Comparison of ENCODE assay signal across 8 mouse cellular contexts in the genomic region with DNA sequence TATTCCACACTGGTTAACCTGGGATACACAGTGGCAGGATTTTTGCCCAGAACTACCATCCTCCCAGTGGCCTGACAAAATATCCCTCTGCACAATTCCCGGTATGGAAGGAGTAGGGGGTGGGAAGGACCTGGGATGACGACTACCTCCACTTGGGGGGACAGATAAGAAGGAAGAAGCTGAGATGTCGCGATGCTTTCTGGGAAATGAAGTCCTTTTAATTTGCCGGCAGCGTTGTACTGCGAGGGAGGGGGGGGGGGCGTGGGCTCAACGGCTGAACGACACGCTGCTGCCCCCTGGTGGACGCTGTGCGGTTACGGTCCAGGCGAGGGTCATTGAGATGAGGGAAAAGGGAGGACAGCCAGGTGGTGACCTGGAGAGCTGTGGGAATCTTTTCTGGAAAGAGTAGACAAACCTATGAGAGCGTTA. TPM values are rescaled to one million over a fixed set of nuclear protein-coding genes. Genes with fewer than 3 reads are reported as not detected.
A peak's percentile ranks its signal among the peaks of the same experiment; 100 is the strongest.
DNase-seq lines count a peak whose midpoint lies in the region; ATAC-seq and TF ChIP-seq lines count a peak whose summit lies in the region.

No protein-coding gene starts in this region.

- H3K4me3 ChIP-seq in intestine, embryonic 15.5 days (replicated peaks): no peak overlapping the region
- peak overlapping the region; percentile 24 for H3K4me3 ChIP-seq in limb, embryonic 13.5 days
- no peak overlapping the region for H3K4me3 ChIP-seq in midbrain, embryonic 14.5 days (replicated peaks; ENCODE audit: low read depth, low read length)
- H3K4me3 ChIP-seq in spleen, adult 2 months (ENCODE audit: extremely low read depth, insufficient read depth, insufficient read length): peak overlapping the region; percentile 3; the same call in 1 of the 2 replicates

- no peak for TF ChIP-seq POLR2A in spleen, adult 2 months (IDR thresholded peaks at IDR 0.05; ENCODE audit: low read depth, low read length)

- WGBS in intestine, embryonic 15.5 days: under 1% methylated on average over 16 of the region's 16 CpGs
- 1% methylated on average over 15 of the region's 16 CpGs for WGBS in limb, embryonic 13.5 days
- 1% methylated on average over 16 of the region's 16 CpGs for WGBS in midbrain, embryonic 14.5 days
- WGBS in spleen, adult 2 months: 3% methylated on average over 15 of the region's 16 CpGs

- peak; percentile 84 for DNase-seq in 3T3-L1 (ENCODE audit: low read depth, low spot score)
- DNase-seq in T-cell, adult 2 months (ENCODE audit: low spot score): peak; percentile 56
- peak; percentile 83 to 87 for DNase-seq in cerebellum, postnatal 36 days
- peak; percentile 79 for DNase-seq in gastrocnemius, postnatal 14 days
- peak; percentile 96 for DNase-seq in midbrain, embryonic 14.5 days
- DNase-seq in spleen, adult 2 months (ENCODE audit: low read depth in 1 of 2, low spot score in 2 of 2): peak; percentile 67 to 69

- no peaks in the 10 kb centered on the region for H3K27me3 ChIP-seq in intestine, embryonic 15.5 days (replicated peaks)
- H3K27me3 ChIP-seq in limb, embryonic 13.5 days: no peaks in the 10 kb centered on the region
- H3K27me3 ChIP-seq in midbrain, embryonic 14.5 days (ENCODE audit: control insufficient read depth, insufficient read depth, low read length): no peaks in the 10 kb centered on the region
- H3K27me3 ChIP-seq in spleen, adult 2 months (ENCODE audit: control insufficient read depth, insufficient read depth, low read length): no peaks in the 10 kb centered on the region

- peak overlapping the region; percentile 48 for H3K4me2 ChIP-seq in intestine, embryonic 15.5 days (replicated peaks)
- peak overlapping the region; percentile 60 for H3K4me2 ChIP-seq in limb, embryonic 13.5 days (replicated peaks)
- H3K4me2 ChIP-seq in midbrain, embryonic 14.5 days (ENCODE audit: low read length): peak overlapping the region; percentile 39

- intact Hi-C loops in gastrocnemius, postnatal 14 days (cut with DNase I; ENCODE audit: low total_unique reads): no loop called here

- H3K36me3 ChIP-seq in intestine, embryonic 15.5 days: no peaks in the 10 kb centered on the region
- H3K36me3 ChIP-seq in limb, embryonic 13.5 days: no peaks in the 10 kb centered on the region
- H3K36me3 ChIP-seq in midbrain, embryonic 14.5 days (ENCODE audit: control insufficient read depth, insufficient read depth, low read length): no peaks in the 10 kb centered on the region
- no peaks in the 10 kb centered on the region for H3K36me3 ChIP-seq in spleen, adult 2 months (ENCODE audit: control insufficient read depth, insufficient read depth, low read length)

- no peak overlapping the region for H3K27ac ChIP-seq in intestine, embryonic 15.5 days
- H3K27ac ChIP-seq in limb, embryonic 13.5 days: no peak overlapping the region
- peak overlapping the region; percentile 20; the same call in 1 of the 2 replicates for H3K27ac ChIP-seq in midbrain, embryonic 14.5 days (replicated peaks; ENCODE audit: low read depth, low read length)
- no peak overlapping the region for H3K27ac ChIP-seq in spleen, adult 2 months (ENCODE audit: insufficient read depth, low read length)

- H3K9ac ChIP-seq in intestine, embryonic 15.5 days: no peak overlapping the region
- H3K9ac ChIP-seq in limb, embryonic 13.5 days: peak overlapping the region; percentile 19; the same call in 1 of the 2 replicates
- no peak overlapping the region; the same call in 1 of the 2 replicates for H3K9ac ChIP-seq in midbrain, embryonic 14.5 days (replicated peaks; ENCODE audit: low read length)

- peaks cover 4% of the 10 kb centered on the region; the same call in 1 of the 2 replicates for H3K4me1 ChIP-seq in intestine, embryonic 15.5 days (replicated peaks)
- peaks cover 4% of the 10 kb centered on the region; the same call in 1 of the 2 replicates for H3K4me1 ChIP-seq in limb, embryonic 13.5 days
- peaks cover 7% of the 10 kb centered on the region; the same call in 1 of the 2 replicates for H3K4me1 ChIP-seq in midbrain, embryonic 14.5 days (ENCODE audit: control insufficient read depth, insufficient read depth, low read length)
- H3K4me1 ChIP-seq in spleen, adult 2 months (ENCODE audit: control insufficient read depth, insufficient read depth, insufficient read length): peaks cover 5% of the 10 kb centered on the region; the same call in 1 of the 2 replicates

- peak; percentile 90 for TF ChIP-seq CTCF in spleen, adult 2 months (IDR thresholded peaks at IDR 0.05; ENCODE audit: extremely low read depth, insufficient read depth, insufficient read length, insufficient replicate concordance)

- ATAC-seq in intestine, embryonic 15.5 days: peak; percentile 49
- peak; percentile 55; the same call in 1 of the 2 replicates for ATAC-seq in limb, embryonic 13.5 days (ENCODE audit: low FRiP score, low read depth)
- peak; percentile 81 for ATAC-seq in midbrain, embryonic 14.5 days (ENCODE audit: low FRiP score, low TSS enrichment)

- H3K9me3 ChIP-seq in intestine, embryonic 15.5 days: no peaks in the 10 kb centered on the region
- no peaks in the 10 kb centered on the region for H3K9me3 ChIP-seq in limb, embryonic 13.5 days
- H3K9me3 ChIP-seq in midbrain, embryonic 14.5 days (ENCODE audit: control insufficient read depth, low read length): no peaks in the 10 kb centered on the region

RNA-seq across cellular contexts. Expression of a gene that starts 15.0 kb away (rescaled TPM):
- total RNA-seq in gastrocnemius, postnatal 14 days (2021): 10 to 100 TPM; 56.0 to 61.2 TPM
- 115 and 116 TPM in 2 replicates for polyA plus RNA-seq in intestine, embryonic 15.5 days (2015; fragmentation: Nextera tagmentation; extraction: Ambion mirVana)
- 171 and 184 TPM in 2 replicates for polyA plus RNA-seq in limb, embryonic 13.5 days (2015; fragmentation: Nextera tagmentation; extraction: Ambion mirVana)
- polyA plus RNA-seq in midbrain, embryonic 14.5 days (2014; fragmentation: Nextera tagmentation; extraction: Ambion mirVana): 176 and 240 TPM in 2 replicates
- 51.5 and 60.8 TPM in 2 replicates for polyA plus RNA-seq in spleen, adult 2 months (2012; rRNA removed)

RNA-seq across cellular contexts. Expression of a gene that starts 15.3 kb away (rescaled TPM):
- total RNA-seq in gastrocnemius, postnatal 14 days (2021): 10 to 100 TPM; 26.8 to 37.2 TPM
- polyA plus RNA-seq in intestine, embryonic 15.5 days (2015; fragmentation: Nextera tagmentation; extraction: Ambion mirVana): 136 and 148 TPM in 2 replicates
- 219 and 220 TPM in 2 replicates for polyA plus RNA-seq in limb, embryonic 13.5 days (2015; fragmentation: Nextera tagmentation; extraction: Ambion mirVana)
- 337 and 360 TPM in 2 replicates for polyA plus RNA-seq in midbrain, embryonic 14.5 days (2014; fragmentation: Nextera tagmentation; extraction: Ambion mirVana)
- 21.5 and 24.6 TPM in 2 replicates for polyA plus RNA-seq in spleen, adult 2 months (2012; rRNA removed)

RNA-seq across cellular contexts. Expression of a gene that starts 18.1 kb away (rescaled TPM):
- 100 to 1,000 TPM; 275 to 320 TPM for total RNA-seq in gastrocnemius, postnatal 14 days (2021)
- polyA plus RNA-seq in intestine, embryonic 15.5 days (2015; fragmentation: Nextera tagmentation; extraction: Ambion mirVana): 83.7 and 101 TPM in 2 replicates
- polyA plus RNA-seq in limb, embryonic 13.5 days (2015; fragmentation: Nextera tagmentation; extraction: Ambion mirVana): 94.9 and 100 TPM in 2 replicates
- 53.0 and 70.5 TPM in 2 replicates for polyA plus RNA-seq in midbrain, embryonic 14.5 days (2014; fragmentation: Nextera tagmentation; extraction: Ambion mirVana)
- 414 and 469 TPM in 2 replicates for polyA plus RNA-seq in spleen, adult 2 months (2012; rRNA removed)

RNA-seq across cellular contexts. Expression of a gene that starts 18.8 kb away (rescaled TPM):
- under 1 TPM in 1 of 2 experiments, not detected in 1; 0.33 TPM for total RNA-seq in gastrocnemius, postnatal 14 days (2021)
- not detected in 2 replicates for polyA plus RNA-seq in intestine, embryonic 15.5 days (2015; fragmentation: Nextera tagmentation; extraction: Ambion mirVana)
- polyA plus RNA-seq in limb, embryonic 13.5 days (2015; fragmentation: Nextera tagmentation; extraction: Ambion mirVana): 0.28 TPM in 1 of 2 replicates, not detected in the other
- not detected in 2 replicates for polyA plus RNA-seq in midbrain, embryonic 14.5 days (2014; fragmentation: Nextera tagmentation; extraction: Ambion mirVana)
- 0.13 TPM in 1 of 2 replicates, not detected in the other for polyA plus RNA-seq in spleen, adult 2 months (2012; rRNA removed)

RNA-seq across cellular contexts. Expression of a gene that starts 32.8 kb away (rescaled TPM):
- total RNA-seq in gastrocnemius, postnatal 14 days (2021): 100 to 1,000 TPM; 827 to 966 TPM
- 30.7 and 34.3 TPM in 2 replicates for polyA plus RNA-seq in intestine, embryonic 15.5 days (2015; fragmentation: Nextera tagmentation; extraction: Ambion mirVana)
- polyA plus RNA-seq in limb, embryonic 13.5 days (2015; fragmentation: Nextera tagmentation; extraction: Ambion mirVana): 1.8 and 2.4 TPM in 2 replicates
- polyA plus RNA-seq in midbrain, embryonic 14.5 days (2014; fragmentation: Nextera tagmentation; extraction: Ambion mirVana): 5.5 TPM in 2 replicates
- polyA plus RNA-seq in spleen, adult 2 months (2012; rRNA removed): 0.43 and 0.52 TPM in 2 replicates

Comparison
In these comparisons a context has a peak if more than half of its experiments do, and no peak if none do; other contexts are left out.
1. H3K4me3 ChIP-seq: peak in limb, embryonic 13.5 days (single experiment) and spleen, adult 2 months (single experiment); none in intestine, embryonic 15.5 days (single experiment) and midbrain, embryonic 14.5 days (single experiment).
2. Peak in every context shown above with its lines, with median percentiles within 50 percentile points of each other: DNase-seq, ATAC-seq and H3K4me2 ChIP-seq.